Mouse (Mus musculus) ES-E14 (cell line): ENCODE data around the gene Vcl. TPM values are rescaled to one million over a fixed set of nuclear protein-coding genes. Genes with fewer than 3 reads are reported as not detected.

ENCODE experiments used
- DNase-seq: peaks from one replicate; pipeline ENCODE4 v3.0.0-alpha.2; 2013; ENCODE audit warnings: low read depth, low spot score
- H3K27ac ChIP-seq: 2 replicates; pipeline ENCODE4 v1.5.1; 2012; ENCODE audit warnings: low read depth, mild to moderate bottlenecking, low read length, moderate library complexity, mixed read lengths; ENCODE audit not compliant: poor library complexity, insufficient read depth, severe bottlenecking
- H3K36me3 ChIP-seq: 2 replicates; pipeline ENCODE4 v1.6.1; 2012; ENCODE audit warnings: mild to moderate bottlenecking, low read length, moderate library complexity, mixed read lengths; ENCODE audit not compliant: control insufficient read depth, poor library complexity, insufficient read depth, severe bottlenecking
- H3K4me1 ChIP-seq, 2 experiments: fragments of 150-350 bp in 1 of 2; sonication (generic) in 1 of 2; 2 replicates each; pipeline ENCODE4 v1.6.1; 2012; ENCODE audit warnings: low read length in 2 of 2, mild to moderate bottlenecking in 1 of 2, mixed read lengths in 1 of 2; ENCODE audit not compliant: control insufficient read depth in 2 of 2, insufficient read depth in 2 of 2, poor library complexity in 1 of 2
- H3K4me3 ChIP-seq, 2 experiments: fragments of 150-350 bp in 1 of 2; sonication (generic) in 1 of 2; 2 replicates each; pipeline ENCODE4 v1.5.1; 2012; ENCODE audit warnings: low read length in 2 of 2, low read depth in 1 of 2, mild to moderate bottlenecking in 1 of 2, mixed read lengths in 1 of 2; ENCODE audit not compliant: insufficient read depth in 1 of 2, poor library complexity in 1 of 2, severe bottlenecking in 1 of 2
- H3K9ac ChIP-seq: 2 replicates; pipeline ENCODE4 v1.6.1; 2012; ENCODE audit warnings: low read depth, mild to moderate bottlenecking, low read length, mixed read lengths; ENCODE audit not compliant: poor library complexity, insufficient read depth, severe bottlenecking
- H3K9me3 ChIP-seq: fragments of 150-350 bp; sonication (generic); 2 replicates; pipeline ENCODE4 v1.6.1; 2012; ENCODE audit warnings: low read depth, mild to moderate bottlenecking, low read length; ENCODE audit not compliant: control insufficient read depth, insufficient read depth
- CHD2 ChIP-seq: IDR thresholded peaks from 2 replicates; pipeline ENCODE4 v1.6.1; 2014; ENCODE audit warnings: mild to moderate bottlenecking, low read depth, low read length, inconsistent platforms
- HCFC1 ChIP-seq: IDR thresholded peaks from 2 replicates; pipeline ENCODE4 v1.6.1; 2012; ENCODE audit warnings: low read length, inconsistent platforms, borderline replicate concordance; ENCODE audit not compliant: insufficient read depth
- MAFK ChIP-seq: IDR thresholded peaks from 2 replicates; pipeline ENCODE4 v1.6.1; 2014; ENCODE audit warnings: mild to moderate bottlenecking, low read depth, low read length, inconsistent platforms; ENCODE audit not compliant: insufficient read depth
- ZC3H11A ChIP-seq: IDR thresholded peaks from 2 replicates; pipeline ENCODE4 v1.6.1; 2012; ENCODE audit warnings: low read depth, mild to moderate bottlenecking, inconsistent platforms, low read length, borderline replicate concordance
- ZNF384 ChIP-seq: IDR thresholded peaks from 2 replicates; pipeline ENCODE4 v1.6.1; 2012; ENCODE audit warnings: low read depth, low read length, inconsistent platforms
- in situ Hi-C, 2 experiments: fragments of 600-800 bp; cut with MboI; formaldehyde crosslinking; loops; one replicate each; pipeline ENCODE4 v1.15.1; 2025; ENCODE audit warnings: low sequenced_read_pairs in 2 of 2, inconsistent platforms in 1 of 2; ENCODE audit not compliant: unreplicated experiment in 2 of 2
- total RNA-seq: library from RNA; depleted of rRNA; stranded (reverse); fragments of 300-350 nt; gene quantifications from 2 replicates; pipeline ENCODE4 v1.2.3, GENCODE M21; 2012

The Vcl gene
- total RNA-seq, 1 experiment, result 116 TPM

DNA sequence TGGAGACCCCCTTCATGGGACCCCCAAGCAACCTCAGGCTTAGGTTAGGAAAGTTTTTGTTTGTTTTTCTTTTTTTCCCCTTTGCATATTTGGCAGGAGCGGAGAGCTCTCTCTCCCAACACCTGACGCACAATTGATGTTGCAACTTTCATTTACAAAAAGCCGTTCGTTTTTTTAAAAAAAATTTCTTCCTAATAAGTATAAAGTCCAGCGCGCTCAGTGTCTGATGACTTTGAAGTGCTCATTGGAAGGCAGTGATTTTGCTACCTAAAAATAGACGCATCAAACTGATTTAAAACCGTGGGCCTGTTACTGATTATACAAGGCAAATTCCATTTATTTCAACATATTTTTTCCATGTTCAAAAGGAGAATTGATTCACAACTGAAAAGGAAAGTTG is 124.0 kb downstream of the Vcl start:
- in situ Hi-C loops, result no loop called here
- Histone ChIP-seq H3K4me3 (peak overlapping the region; percentile 86 to 98), H3K4me1 (peaks cover 0 to 2% of the 10 kb centered on the region in 2 experiments; a peak in 1 of 4 replicates), H3K27ac (no peak overlapping the region), H3K9me3 (no peaks in the 10 kb centered on the region), H3K36me3 (no peaks in the 10 kb centered on the region), H3K9ac (peak overlapping the region; percentile 88; the same call in 1 of the 2 replicates)
- TF ChIP-seq MAFK, result no peak
- no peak for TF ChIP-seq ZC3H11A
- no peak for TF ChIP-seq ZNF384
- TF ChIP-seq HCFC1, result no peak
- no peak for TF ChIP-seq CHD2
- DNase-seq, result no peak

DNA sequence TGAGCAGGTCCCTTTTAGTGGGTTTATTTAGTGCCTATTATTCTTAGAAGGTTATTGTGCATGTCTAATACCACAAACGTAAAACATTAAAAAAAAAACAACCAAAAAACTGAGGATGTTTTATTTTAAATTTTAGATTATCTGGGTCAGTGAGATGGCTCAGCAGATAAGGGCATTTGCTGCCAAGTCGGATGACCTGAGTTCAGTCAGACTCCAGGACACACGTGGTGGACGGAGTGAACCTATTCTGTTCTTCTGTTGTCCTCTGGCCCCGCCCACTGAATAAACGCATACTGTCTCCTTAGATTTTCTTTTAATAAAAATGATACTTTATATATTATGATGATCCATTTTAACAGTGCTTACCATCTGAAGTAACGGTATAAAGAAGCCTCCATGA is 124.4 kb downstream of the Vcl start:
- Histone ChIP-seq H3K9me3 (no peaks in the 10 kb centered on the region), H3K9ac (no peak overlapping the region; the same call in 1 of the 2 replicates), H3K4me1 (peaks cover 0 to under 1% of the 10 kb centered on the region in 2 experiments; a peak in 1 of 4 replicates), H3K27ac (no peak overlapping the region), H3K4me3 (peak overlapping the region; percentile 86 to 98; a peak in 3 of 4 replicates), H3K36me3 (no peaks in the 10 kb centered on the region)
- no peak for TF ChIP-seq ZC3H11A
- TF ChIP-seq HCFC1, result no peak
- TF ChIP-seq MAFK, result no peak
- no peak for TF ChIP-seq ZNF384
- TF ChIP-seq CHD2, result no peak
- in situ Hi-C loops, result no loop called here
- DNase-seq, result no peak

DNA sequence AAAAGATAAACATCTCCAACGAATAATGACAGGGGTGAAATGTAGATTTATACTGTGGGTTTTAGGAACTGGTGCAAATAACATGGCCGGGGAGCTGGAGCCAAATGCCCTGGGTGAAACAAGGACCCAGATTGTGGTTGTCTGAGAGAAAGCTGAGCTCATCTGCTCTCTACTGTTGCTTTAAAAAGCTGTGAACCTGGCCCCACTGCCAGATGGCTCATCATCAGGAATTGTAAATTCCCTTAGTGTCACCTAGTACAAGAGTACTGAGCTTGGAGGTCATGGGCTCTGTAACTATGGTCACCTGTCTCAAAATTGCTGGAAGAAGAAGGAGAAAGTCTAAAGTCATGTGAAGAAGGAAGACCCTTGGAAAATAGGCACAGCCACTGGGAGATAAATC is 129.8 kb downstream of the Vcl start:
- Histone ChIP-seq H3K4me1 (no peaks in the 10 kb centered on the region), H3K27ac (no peak overlapping the region), H3K9ac (no peak overlapping the region), H3K36me3 (no peaks in the 10 kb centered on the region), H3K4me3 (no peak overlapping the region), H3K9me3 (no peaks in the 10 kb centered on the region)
- TF ChIP-seq CHD2, result no peak
- no peak for TF ChIP-seq MAFK
- TF ChIP-seq HCFC1, result no peak
- TF ChIP-seq ZNF384, result no peak
- TF ChIP-seq ZC3H11A, result no peak
- no peak for DNase-seq
- in situ Hi-C loops, result no loop called here

DNA sequence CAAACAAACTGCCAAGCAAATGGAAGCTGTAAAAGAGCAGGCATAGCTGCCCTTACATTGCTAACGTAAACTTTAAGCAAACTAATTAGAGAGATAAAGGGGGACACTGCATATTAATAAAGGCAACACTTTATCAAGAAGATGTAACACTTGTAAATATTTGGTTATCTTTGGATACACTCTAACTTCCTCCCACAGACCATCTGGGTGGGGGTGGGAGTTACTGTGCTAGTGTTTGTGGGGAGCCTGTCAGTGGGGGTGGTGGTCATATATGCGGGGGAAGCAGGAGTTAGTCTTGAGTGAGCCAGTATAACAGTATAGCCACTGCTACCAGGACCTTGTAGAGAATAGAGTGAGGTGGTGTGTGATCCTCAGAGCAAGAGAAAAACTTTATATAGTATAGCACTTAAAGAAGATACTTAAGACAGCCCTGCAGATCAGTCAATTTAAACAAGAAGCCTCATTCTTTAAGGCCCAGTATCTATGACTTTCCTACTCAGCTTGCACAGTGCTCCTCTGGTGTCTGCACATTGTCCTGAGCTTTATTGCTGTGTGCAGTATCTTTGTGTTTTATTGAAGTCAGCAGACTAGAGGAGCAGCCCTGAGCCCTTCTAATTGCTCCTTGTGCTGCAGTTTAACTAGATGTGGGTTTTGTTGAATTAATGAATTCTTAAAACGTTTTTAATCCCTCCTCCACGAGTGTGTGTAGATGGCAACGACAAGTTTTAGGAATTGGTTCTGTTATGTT is 133.7 kb downstream of the Vcl start:
- Histone ChIP-seq H3K9me3 (no peaks in the 10 kb centered on the region), H3K4me1 (no peaks in the 10 kb centered on the region)

More for the DNA sequence above, 133.7 kb downstream of the Vcl start:
- in situ Hi-C loops, result no loop called here
- H3K36me3 ChIP-seq, result no peaks in the 10 kb centered on the region; the same call in 1 of the 2 replicates
- H3K4me3 ChIP-seq, result no peak overlapping the region
- no peak overlapping the region for H3K27ac ChIP-seq
- no peak for DNase-seq
- TF ChIP-seq MAFK (no peak), HCFC1 (no peak), ZC3H11A (no peak), ZNF384 (no peak), CHD2 (no peak)
- H3K9ac ChIP-seq, result no peak overlapping the region
